Comparison of ENCODE assay signal across 1 mouse cellular context in the genomic region with DNA sequence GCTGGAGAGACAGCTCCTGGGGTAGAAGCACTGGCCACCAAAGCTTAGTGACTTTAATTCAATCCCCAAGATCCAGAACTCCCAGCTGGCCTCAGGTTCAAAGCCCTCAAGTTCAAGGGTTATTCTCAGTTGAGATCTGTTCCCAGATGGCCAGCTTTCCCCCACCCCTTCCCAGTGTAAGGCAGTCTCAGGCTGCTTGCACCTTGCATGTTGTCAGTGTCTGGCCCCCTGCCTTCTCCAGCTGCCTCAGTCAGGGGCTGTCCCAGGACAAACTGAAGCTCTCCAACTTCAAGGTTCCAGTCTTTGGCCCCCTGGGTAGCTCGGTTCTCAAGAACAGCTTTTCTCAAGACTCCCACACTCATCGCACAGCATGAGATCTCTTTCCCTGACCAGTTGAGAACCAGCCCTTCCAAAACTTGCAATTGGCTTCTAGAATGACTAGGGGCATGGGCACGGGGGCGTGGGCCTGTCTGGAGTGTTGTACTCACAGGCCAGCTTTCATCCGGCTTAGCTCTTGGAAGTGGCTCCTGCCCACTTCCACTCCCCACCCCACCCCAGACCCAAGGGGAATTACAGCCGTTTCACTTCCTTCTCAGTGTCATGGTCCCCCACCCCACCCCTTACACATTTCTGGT.
TF ChIP-seq lines count a peak whose summit lies in the region.

No protein-coding gene starts in this region.

TF ChIP-seq in CH12.LX, 34 proteins besides CTCF, POLR2A, EP300 and RAD21 (continued from another document):
- TF ChIP-seq SIN3A (IDR thresholded peaks at IDR 0.05; ENCODE audit: low read length), result peak; percentile 9; the same call in 1 of the 2 replicates
- TF ChIP-seq ZKSCAN1 (IDR thresholded peaks at IDR 0.05; ENCODE audit: borderline replicate concordance, low read depth, low read length), result no peak
- TF ChIP-seq MAX (IDR thresholded peaks at IDR 0.05; ENCODE audit: low read length), result peak; percentile 7; the same call in 1 of the 2 replicates
- TF ChIP-seq MEF2A (IDR thresholded peaks at IDR 0.05; ENCODE audit: borderline replicate concordance, low read depth, low read length), result no peak; the same call in 1 of the 2 replicates
- TF ChIP-seq CHD2 (IDR thresholded peaks at IDR 0.05; ENCODE audit: low read length), result peak; percentile 60
- TF ChIP-seq UBTF (IDR thresholded peaks at IDR 0.05; ENCODE audit: low read depth, low read length), result no peak; the same call in 1 of the 2 replicates
- TF ChIP-seq JUND (conservative IDR thresholded peaks at IDR 0.05; ENCODE audit: low read depth, low read length), result no peak
- no peak for TF ChIP-seq CHD1 (IDR thresholded peaks at IDR 0.05; ENCODE audit: low read depth, low read length)
- 0 out of 2 replicates have a peak, but pooled peaks have one; percentile 1 for TF ChIP-seq ZNF384 (IDR thresholded peaks at IDR 0.05; ENCODE audit: low read depth, low read length)
- no peak for TF ChIP-seq GABPA (IDR thresholded peaks at IDR 0.05; ENCODE audit: insufficient replicate concordance, low read depth, low read length)
- TF ChIP-seq ELF1 (IDR thresholded peaks at IDR 0.05; ENCODE audit: low read depth, low read length), result peak; percentile 44; the same call in 1 of the 2 replicates
- 0 out of 2 replicates have a peak, but pooled peaks have one; percentile 6 for TF ChIP-seq ETS1 (conservative IDR thresholded peaks at IDR 0.05; ENCODE audit: low read depth, low read length)
- no peak for TF ChIP-seq USF2 (conservative IDR thresholded peaks at IDR 0.05; ENCODE audit: low read depth, low read length)
- no peak for TF ChIP-seq E2F4 (IDR thresholded peaks at IDR 0.05; ENCODE audit: insufficient replicate concordance, low read depth, low read length)
- no peak for TF ChIP-seq PAX5 (IDR thresholded peaks at IDR 0.05; ENCODE audit: low read length)
- TF ChIP-seq JUN (IDR thresholded peaks at IDR 0.05; ENCODE audit: insufficient read depth, low read depth, low read length), result no peak
- TF ChIP-seq ZC3H11A (IDR thresholded peaks at IDR 0.05; ENCODE audit: low read depth, low read length), result no peak
- TF ChIP-seq TCF12 (IDR thresholded peaks at IDR 0.05; ENCODE audit: low read depth, low read length), result peak; percentile 19
